Mouse (Mus musculus) ES-E14 (cell line): ENCODE data around the gene Fbxl19.

Experiments
- CHD2 ChIP-seq: IDR thresholded peaks from 2 replicates; pipeline ENCODE4 v1.6.1; 2014; ENCODE audit warnings: mild to moderate bottlenecking, low read depth, low read length, inconsistent platforms
- HCFC1 ChIP-seq: IDR thresholded peaks from 2 replicates; pipeline ENCODE4 v1.6.1; 2012; ENCODE audit warnings: low read length, inconsistent platforms, borderline replicate concordance; ENCODE audit not compliant: insufficient read depth
- MAFK ChIP-seq: IDR thresholded peaks from 2 replicates; pipeline ENCODE4 v1.6.1; 2014; ENCODE audit warnings: mild to moderate bottlenecking, low read depth, low read length, inconsistent platforms; ENCODE audit not compliant: insufficient read depth

DNA sequence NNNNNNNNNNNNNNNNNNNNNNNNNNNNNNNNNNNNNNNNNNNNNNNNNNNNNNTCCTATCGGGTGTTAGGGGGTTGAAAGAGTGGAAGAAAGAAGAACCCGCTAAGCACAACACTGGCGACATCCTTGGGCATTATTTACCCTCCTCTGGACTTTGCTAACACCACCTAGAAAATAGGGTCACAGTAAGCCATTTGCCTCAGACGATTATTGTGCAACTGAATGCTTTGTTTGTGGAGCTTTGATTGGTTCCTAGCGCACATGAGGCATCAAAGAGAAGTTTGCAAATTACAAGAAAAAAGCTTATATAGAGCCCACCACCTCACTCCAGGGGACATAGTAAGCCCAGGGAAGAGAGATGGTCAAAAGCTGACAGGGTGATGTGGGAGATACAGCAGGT is 64.5 kb downstream of the Fbxl19 start:
- TF ChIP-seq CHD2: no peak
- no peak for TF ChIP-seq HCFC1
- no peak for TF ChIP-seq MAFK
